Mouse (Mus musculus): Measurements from ENCODE around the gene Cdh23. TPM values are rescaled to one million over a fixed set of nuclear protein-coding genes. Genes with fewer than 3 reads are reported as not detected.

Cdh23 gene
- polyA plus RNA-seq, 2 experiments = 0.73 to 2.7 TPM

- WGBS = 67% methylated on average over 5 of the region's 5 CpGs
- no peak for DNase-seq (ENCODE audit: low spot score)
- no peaks in the 10 kb centered on the region for H3K4me1 ChIP-seq (ENCODE audit: control insufficient read depth, insufficient read depth, low read length)
- no peaks in the 10 kb centered on the region for H3K36me3 ChIP-seq (ENCODE audit: control insufficient read depth, insufficient read depth, low read length)
- no peak overlapping the region for H3K4me2 ChIP-seq (replicated peaks; ENCODE audit: low read depth, low read length, severe bottlenecking)
- no peak overlapping the region for H3K27ac ChIP-seq (replicated peaks; ENCODE audit: low read depth, low read length)
- no peak overlapping the region for H3K9ac ChIP-seq (ENCODE audit: low read depth, low read length, severe bottlenecking)
- no peak for ATAC-seq (ENCODE audit: low FRiP score, low read depth)
- H3K9me3 ChIP-seq (ENCODE audit: control insufficient read depth, low read length) = no peaks in the 10 kb centered on the region
- no peak for TF ChIP-seq POLR2A (IDR thresholded peaks at IDR 0.05; ENCODE audit: borderline replicate concordance, extremely low read depth, insufficient read depth, insufficient read length)
- no peaks in the 10 kb centered on the region for H3K27me3 ChIP-seq (ENCODE audit: control insufficient read depth, insufficient read depth, low read length)
- no peak overlapping the region for H3K4me3 ChIP-seq (replicated peaks; ENCODE audit: low read length)
These were observed 80.4 kb downstream of the Cdh23 start for GRCm38 (mm10) chr10:60615898-60616297.

GRCm38 (mm10) chr10:60612893-60613292 lies 83.4 kb downstream of the Cdh23 start:
- Histone ChIP-seq H3K4me2 (replicated peaks; ENCODE audit: low read depth, low read length, severe bottlenecking) (no peak overlapping the region), H3K9ac (ENCODE audit: low read depth, low read length, severe bottlenecking) (no peak overlapping the region), H3K4me1 (ENCODE audit: control insufficient read depth, insufficient read depth, low read length) (no peaks in the 10 kb centered on the region), H3K27ac (replicated peaks; ENCODE audit: low read depth, low read length) (no peak overlapping the region), H3K9me3 (ENCODE audit: control insufficient read depth, low read length) (no peaks in the 10 kb centered on the region), H3K36me3 (ENCODE audit: control insufficient read depth, insufficient read depth, low read length) (no peaks in the 10 kb centered on the region), H3K27me3 (ENCODE audit: control insufficient read depth, insufficient read depth, low read length) (no peaks in the 10 kb centered on the region), H3K4me3 (replicated peaks; ENCODE audit: low read length) (no peak overlapping the region)
- DNase-seq (ENCODE audit: low spot score) (no peak), ATAC-seq (ENCODE audit: low FRiP score, low read depth) (no peak)
- no peak for TF ChIP-seq POLR2A (IDR thresholded peaks at IDR 0.05; ENCODE audit: borderline replicate concordance, extremely low read depth, insufficient read depth, insufficient read length)
- 27% methylated on average over 5 of the region's 5 CpGs for WGBS

- TF ChIP-seq POLR2A (IDR thresholded peaks at IDR 0.05; ENCODE audit: borderline replicate concordance, extremely low read depth, insufficient read depth, insufficient read length) = no peak
- Histone ChIP-seq H3K9me3 (ENCODE audit: control insufficient read depth, low read length) (no peaks in the 10 kb centered on the region), H3K27me3 (ENCODE audit: control insufficient read depth, insufficient read depth, low read length) (no peaks in the 10 kb centered on the region), H3K9ac (ENCODE audit: low read depth, low read length, severe bottlenecking) (no peak overlapping the region), H3K4me1 (ENCODE audit: control insufficient read depth, insufficient read depth, low read length) (no peaks in the 10 kb centered on the region), H3K36me3 (ENCODE audit: control insufficient read depth, insufficient read depth, low read length) (no peaks in the 10 kb centered on the region), H3K4me2 (replicated peaks; ENCODE audit: low read depth, low read length, severe bottlenecking) (no peak overlapping the region), H3K4me3 (replicated peaks; ENCODE audit: low read length) (no peak overlapping the region), H3K27ac (replicated peaks; ENCODE audit: low read depth, low read length) (no peak overlapping the region)
- no peak for DNase-seq (ENCODE audit: low spot score)
- WGBS = 78% methylated on average over 5 of the region's 5 CpGs
- ATAC-seq (ENCODE audit: low FRiP score, low read depth) = no peak
These were observed 89.1 kb downstream of the Cdh23 start for GRCm38 (mm10) chr10:60607166-60607565.

- Histone ChIP-seq H3K4me2 (replicated peaks; ENCODE audit: low read depth, low read length, severe bottlenecking) (no peak overlapping the region), H3K4me1 (ENCODE audit: control insufficient read depth, insufficient read depth, low read length) (no peaks in the 10 kb centered on the region), H3K27ac (replicated peaks; ENCODE audit: low read depth, low read length) (no peak overlapping the region), H3K36me3 (ENCODE audit: control insufficient read depth, insufficient read depth, low read length) (no peaks in the 10 kb centered on the region), H3K27me3 (ENCODE audit: control insufficient read depth, insufficient read depth, low read length) (no peaks in the 10 kb centered on the region), H3K9me3 (ENCODE audit: control insufficient read depth, low read length) (no peaks in the 10 kb centered on the region), H3K4me3 (replicated peaks; ENCODE audit: low read length) (no peak overlapping the region), H3K9ac (ENCODE audit: low read depth, low read length, severe bottlenecking) (no peak overlapping the region)
- no peak for TF ChIP-seq POLR2A (IDR thresholded peaks at IDR 0.05; ENCODE audit: borderline replicate concordance, extremely low read depth, insufficient read depth, insufficient read length)
- 82% methylated on average over 6 of the region's 6 CpGs for WGBS
- no peak for DNase-seq (ENCODE audit: low spot score)
- no peak for ATAC-seq (ENCODE audit: low FRiP score, low read depth)
These were observed 89.6 kb downstream of the Cdh23 start for GRCm38 (mm10) chr10:60606661-60607060.

- no peak for ATAC-seq (ENCODE audit: low FRiP score, low read depth)
- H3K9me3 ChIP-seq (ENCODE audit: control insufficient read depth, low read length) = no peaks in the 10 kb centered on the region
- no peaks in the 10 kb centered on the region for H3K27me3 ChIP-seq (ENCODE audit: control insufficient read depth, insufficient read depth, low read length)
- no peak overlapping the region for H3K9ac ChIP-seq (ENCODE audit: low read depth, low read length, severe bottlenecking)
- no peaks in the 10 kb centered on the region for H3K36me3 ChIP-seq (ENCODE audit: control insufficient read depth, insufficient read depth, low read length)
- WGBS = 28% methylated on average over 11 of the region's 11 CpGs
- DNase-seq (ENCODE audit: low spot score) = no peak
- no peak for TF ChIP-seq POLR2A (IDR thresholded peaks at IDR 0.05; ENCODE audit: borderline replicate concordance, extremely low read depth, insufficient read depth, insufficient read length)
- no peak overlapping the region for H3K27ac ChIP-seq (replicated peaks; ENCODE audit: low read depth, low read length)
- no peak overlapping the region for H3K4me3 ChIP-seq (replicated peaks; ENCODE audit: low read length)
- H3K4me1 ChIP-seq (ENCODE audit: control insufficient read depth, insufficient read depth, low read length) = no peaks in the 10 kb centered on the region
- H3K4me2 ChIP-seq (replicated peaks; ENCODE audit: low read depth, low read length, severe bottlenecking) = no peak overlapping the region
These were observed 94.1 kb downstream of the Cdh23 start for GRCm38 (mm10) chr10:60602235-60602634.

GRCm38 (mm10) chr10:60595166-60595565 lies 101.1 kb downstream of the Cdh23 start:
- Histone ChIP-seq H3K9ac (ENCODE audit: low read depth, low read length, severe bottlenecking) (no peak overlapping the region), H3K36me3 (ENCODE audit: control insufficient read depth, insufficient read depth, low read length) (no peaks in the 10 kb centered on the region), H3K9me3 (ENCODE audit: control insufficient read depth, low read length) (no peaks in the 10 kb centered on the region), H3K27me3 (ENCODE audit: control insufficient read depth, insufficient read depth, low read length) (no peaks in the 10 kb centered on the region), H3K4me3 (replicated peaks; ENCODE audit: low read length) (no peak overlapping the region), H3K27ac (replicated peaks; ENCODE audit: low read depth, low read length) (no peak overlapping the region), H3K4me2 (replicated peaks; ENCODE audit: low read depth, low read length, severe bottlenecking) (no peak overlapping the region), H3K4me1 (ENCODE audit: control insufficient read depth, insufficient read depth, low read length) (peaks cover 5% of the 10 kb centered on the region; the same call in 1 of the 2 replicates)
- no peak for ATAC-seq (ENCODE audit: low FRiP score, low read depth)
- 63% methylated on average over 6 of the region's 6 CpGs for WGBS
- TF ChIP-seq POLR2A (IDR thresholded peaks at IDR 0.05; ENCODE audit: borderline replicate concordance, extremely low read depth, insufficient read depth, insufficient read length) = no peak
- no peak for DNase-seq (ENCODE audit: low spot score)

Measured in limb, embryonic 14.5 days (tissue).